Mouse (Mus musculus) megakaryocyte, embryonic 14.5 days (primary cell): ENCODE measurements around the gene Zfp398. TPM values are rescaled to one million over a fixed set of nuclear protein-coding genes. Genes with fewer than 3 reads are reported as not detected.

Experiments used
- H3K27me3 ChIP-seq: replicated peaks from 2 replicates; pipeline ENCODE3; 2012; ENCODE audit warnings: inconsistent platforms
- H3K36me3 ChIP-seq: replicated peaks from 2 replicates; pipeline ENCODE3; 2012; ENCODE audit warnings: low read length, inconsistent platforms, mixed read lengths
- H3K4me1 ChIP-seq: 2 replicates; pipeline ENCODE4 v1.6.1; 2012; ENCODE audit warnings: inconsistent platforms
- H3K4me3 ChIP-seq: replicated peaks from 2 replicates; pipeline ENCODE3; 2012; ENCODE audit warnings: moderate library complexity, mild to moderate bottlenecking, inconsistent platforms
- H3K9me3 ChIP-seq: 2 replicates; pipeline ENCODE4 v1.6.1; 2012; ENCODE audit warnings: inconsistent platforms
- FLI1 ChIP-seq: IDR thresholded peaks from 2 replicates; pipeline ENCODE4 v1.6.1; 2012; ENCODE audit warnings: low read length, inconsistent platforms, mixed read lengths
- GATA1 ChIP-seq: IDR thresholded peaks from 3 replicates; pipeline ENCODE4 v1.6.1; 2012; ENCODE audit warnings: mixed read lengths, low read length, inconsistent platforms, borderline replicate concordance
- polyA plus RNA-seq: library from polyadenylated mRNA; stranded (reverse); fragments of >175 nt; gene quantifications from 2 replicates; pipeline ENCODE4 v1.2.3, GENCODE M21; 2012; ENCODE audit warnings: low replicate concordance; ENCODE audit not compliant: insufficient read depth

Zfp398 gene
- polyA plus RNA-seq, 1 experiment = 0.58 TPM

GRCm38 (mm10) chr6:47808545-47808944 lies 26.9 kb upstream of the Zfp398 start:
- peaks cover 83% of the 10 kb centered on the region for H3K4me1 ChIP-seq
- no peak overlapping the region for H3K4me3 ChIP-seq
- no peak for TF ChIP-seq GATA1
- TF ChIP-seq FLI1 = no peak
- no peaks in the 10 kb centered on the region for H3K27me3 ChIP-seq
- peaks cover 45% of the 10 kb centered on the region for H3K36me3 ChIP-seq
- no peaks in the 10 kb centered on the region for H3K9me3 ChIP-seq

GRCm38 (mm10) chr6:47809053-47809452 lies 26.4 kb upstream of the Zfp398 start:
- Histone ChIP-seq H3K36me3 (peaks cover 40% of the 10 kb centered on the region), H3K4me3 (no peak overlapping the region), H3K4me1 (peaks cover 78% of the 10 kb centered on the region), H3K9me3 (no peaks in the 10 kb centered on the region), H3K27me3 (no peaks in the 10 kb centered on the region)
- TF ChIP-seq FLI1 (no peak), GATA1 (no peak)

GRCm38 (mm10) chr6:47810181-47810580 lies 25.3 kb upstream of the Zfp398 start:
- peaks cover 29% of the 10 kb centered on the region for H3K36me3 ChIP-seq
- TF ChIP-seq GATA1 (no peak), FLI1 (no peak)
- H3K27me3 ChIP-seq = no peaks in the 10 kb centered on the region
- H3K9me3 ChIP-seq = no peaks in the 10 kb centered on the region
- peaks cover 72% of the 10 kb centered on the region for H3K4me1 ChIP-seq
- no peak overlapping the region for H3K4me3 ChIP-seq

- H3K4me3 ChIP-seq = peak overlapping the region; percentile 97
- H3K36me3 ChIP-seq = peaks cover 17% of the 10 kb centered on the region
- H3K4me1 ChIP-seq = peaks cover 61% of the 10 kb centered on the region
- TF ChIP-seq GATA1 (no peak), FLI1 (no peak)
- H3K9me3 ChIP-seq = no peaks in the 10 kb centered on the region
- H3K27me3 ChIP-seq = no peaks in the 10 kb centered on the region
Observed at GRCm38 (mm10) chr6:47811324-47811723, 24.1 kb upstream of the Zfp398 start.

- H3K36me3 ChIP-seq = peaks cover 7% of the 10 kb centered on the region
- H3K27me3 ChIP-seq = no peaks in the 10 kb centered on the region
- H3K4me3 ChIP-seq = peak overlapping the region; percentile 97
- TF ChIP-seq FLI1 (no peak), GATA1 (no peak)
- H3K4me1 ChIP-seq = peaks cover 52% of the 10 kb centered on the region
- no peaks in the 10 kb centered on the region for H3K9me3 ChIP-seq
Observed at GRCm38 (mm10) chr6:47812271-47812915, 23.1 kb upstream of the Zfp398 start.

- peak within 1 kb of the TSS; percentile 97 for H3K4me3 ChIP-seq
- TF ChIP-seq GATA1 (no peak), FLI1 (no peak)
- H3K36me3 ChIP-seq = peaks cover 4% of the 10 kb centered on the region
- no peaks in the 10 kb centered on the region for H3K27me3 ChIP-seq
- peaks cover 42% of the 10 kb centered on the region for H3K4me1 ChIP-seq
- H3K9me3 ChIP-seq = no peaks in the 10 kb centered on the region
Observed at GRCm38 (mm10) chr6:47813257-47813878, 22.1 kb upstream of the Zfp398 start, which contains the start of gene Pdia4. Gene Pdia4 (minus strand): TSS chr6:47813430.

- no peak overlapping the region for H3K4me3 ChIP-seq
- no peaks in the 10 kb centered on the region for H3K9me3 ChIP-seq
- no peaks in the 10 kb centered on the region for H3K36me3 ChIP-seq
- TF ChIP-seq FLI1 (no peak), GATA1 (no peak)
- H3K4me1 ChIP-seq = peaks cover 17% of the 10 kb centered on the region
- peaks cover 10% of the 10 kb centered on the region for H3K27me3 ChIP-seq
Observed at GRCm38 (mm10) chr6:47816151-47816550, 19.3 kb upstream of the Zfp398 start.

GRCm38 (mm10) chr6:47818721-47819120 lies 16.7 kb upstream of the Zfp398 start:
- H3K4me1 ChIP-seq = peaks cover 12% of the 10 kb centered on the region

GRCm38 (mm10) chr6:47819626-47820325 lies 15.7 kb upstream of the Zfp398 start:
- Histone ChIP-seq H3K4me1 (peaks cover 7% of the 10 kb centered on the region), H3K36me3 (no peaks in the 10 kb centered on the region), H3K27me3 (peaks cover 13% of the 10 kb centered on the region), H3K9me3 (no peaks in the 10 kb centered on the region), H3K4me3 (no peak overlapping the region)
- TF ChIP-seq FLI1 (no peak), GATA1 (no peak)

More at GRCm38 (mm10) chr6:47818721-47819120, 16.7 kb upstream of the Zfp398 start:
- Histone ChIP-seq H3K4me3 (no peak overlapping the region), H3K36me3 (no peaks in the 10 kb centered on the region), H3K27me3 (peaks cover 12% of the 10 kb centered on the region), H3K9me3 (no peaks in the 10 kb centered on the region)
- TF ChIP-seq FLI1 (no peak), GATA1 (no peak)

GRCm38 (mm10) chr6:47821236-47821635 lies 14.2 kb upstream of the Zfp398 start:
- Histone ChIP-seq H3K4me1 (peaks cover 7% of the 10 kb centered on the region), H3K36me3 (no peaks in the 10 kb centered on the region), H3K9me3 (no peaks in the 10 kb centered on the region), H3K4me3 (no peak overlapping the region), H3K27me3 (peaks cover 16% of the 10 kb centered on the region)
- TF ChIP-seq GATA1 = no peak
- no peak for TF ChIP-seq FLI1
